Mouse (Mus musculus) small intestine, adult 10 weeks (tissue): ENCODE results near the gene Nol3. TPM values are rescaled to one million over a fixed set of nuclear protein-coding genes. Genes with fewer than 3 reads are reported as not detected.

Source experiments
- polyA plus RNA-seq: library from polyadenylated mRNA; stranded (reverse); fragments of 350-450 nt; fragmentation: Illumina TruSeq; extraction: RNeasy Lipid Tissue Mini Kit (QIAGEN cat#74804); gene quantifications from one replicate; pipeline ENCODE4 v1.2.3, GENCODE M21; 2014; ENCODE audit warnings: low replicate concordance

Gene Nol3
- 0.11 TPM for polyA plus RNA-seq

DNA sequence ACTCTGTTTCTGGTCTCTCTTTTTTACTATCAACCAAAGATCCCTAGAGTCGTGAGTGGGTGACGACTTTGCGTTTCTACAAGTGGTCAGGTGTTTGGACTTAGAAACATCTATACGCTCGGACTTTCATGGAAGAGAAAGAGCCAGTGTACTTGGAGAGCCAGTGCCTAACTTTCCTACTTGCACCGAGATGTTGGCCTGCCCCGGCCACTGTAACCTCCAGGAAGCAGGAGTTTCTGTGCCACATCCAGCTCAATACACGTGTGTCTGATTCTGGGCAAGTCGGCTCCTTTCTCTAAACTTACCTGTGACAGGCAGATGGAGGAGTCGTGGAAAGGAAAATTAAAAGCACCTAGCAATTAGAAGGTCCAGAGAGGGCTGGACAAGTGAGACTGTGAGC, at the start of gene Nol3:
TSS of gene Nol3 (plus strand) at position 301 of the 400 bp plus-strand sequence.

DNA sequence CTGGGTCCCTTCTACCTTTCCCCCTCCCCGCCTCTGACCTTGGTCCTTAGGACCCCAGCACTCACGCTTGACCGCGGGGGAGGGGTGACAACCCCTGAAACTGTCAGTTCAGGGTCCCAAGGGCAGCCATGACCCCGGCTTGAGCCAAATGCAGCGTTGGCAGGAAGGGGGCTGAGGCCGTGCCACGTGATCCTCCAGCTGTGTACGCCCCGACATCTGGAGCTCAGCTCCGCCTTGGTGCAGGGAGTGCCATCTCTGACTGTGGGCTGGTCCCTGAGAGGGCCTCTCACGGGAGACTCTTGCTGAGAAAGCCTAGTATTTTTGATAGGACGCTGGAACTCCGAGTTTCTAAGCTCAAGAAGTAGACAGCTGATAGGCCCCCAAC, 21.0 kb upstream of the Nol3 start, which contains the start of gene B3gnt9:
TSS of gene B3gnt9 (minus strand) at position 188 of the 385 bp plus-strand sequence.

DNA sequence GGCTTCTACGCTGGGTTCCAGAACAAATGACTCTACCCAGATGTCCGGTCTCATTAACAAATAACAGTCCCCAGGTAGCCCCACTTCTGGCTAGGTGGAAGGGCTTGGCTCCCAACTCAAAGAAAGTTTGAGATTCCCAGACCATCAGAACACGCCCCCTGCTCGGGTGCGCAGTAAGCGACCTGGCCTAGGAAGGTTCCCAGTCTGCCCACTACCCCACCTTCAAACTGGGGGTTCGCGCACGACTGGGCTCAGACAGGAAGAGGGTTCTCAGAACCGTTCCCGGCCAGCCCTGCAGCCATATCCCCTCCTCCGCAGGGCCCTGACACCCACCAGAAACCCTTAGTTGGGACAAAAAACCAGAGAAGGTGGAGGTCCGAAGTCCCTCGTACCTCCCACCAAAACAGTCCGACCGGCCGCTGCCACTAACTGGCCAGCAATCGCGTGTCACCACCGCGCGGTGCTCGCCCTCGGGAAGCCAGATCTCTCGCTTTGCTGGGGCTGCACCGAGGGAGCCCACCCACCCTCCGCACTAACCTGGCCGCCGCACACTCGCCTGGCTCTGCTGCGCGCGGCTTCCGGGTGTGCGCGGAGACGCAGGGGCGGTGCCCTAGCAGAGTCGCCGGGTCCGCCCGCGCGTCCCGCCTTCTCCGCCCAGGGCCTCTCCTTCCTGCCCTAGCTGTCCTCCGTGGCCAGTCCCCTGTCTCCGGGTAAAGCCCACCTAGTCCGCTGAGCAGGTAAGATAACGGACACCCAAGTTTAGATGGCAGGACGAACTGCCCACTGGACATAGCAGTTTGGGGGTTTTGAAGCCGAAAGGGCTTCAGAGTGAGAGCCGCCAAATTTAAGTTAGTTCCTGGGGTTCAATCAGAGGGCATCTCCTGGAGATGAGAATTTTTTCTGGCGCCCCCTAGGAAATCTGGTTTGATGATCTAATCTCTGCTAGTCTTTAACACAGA, 11.6 kb upstream of the Nol3 start, which contains the start of the genes Tradd and Fbxl8:
TSS of gene Tradd (minus strand) at position 586 of the 959 bp plus-strand sequence.
TSS of gene Fbxl8 (plus strand) at position 625 of the 959 bp plus-strand sequence.

GRCm38 (mm10) chr8:105269461-105269947, 6.4 kb upstream of the Nol3 start, which contains the start of gene Hsf4:
Hsf4 (plus strand) TSS chr8:105269801.

GRCm38 (mm10) chr8:105289805-105290460, 14.0 kb downstream of the Nol3 start, which contains the start of gene 4931428F04Rik:
4931428F04Rik (minus strand) TSS chr8:105289864.

GRCm38 (mm10) chr8:105295895-105296573, 20.1 kb downstream of the Nol3 start, which contains the start of gene Exoc3l:
Exoc3l (minus strand) TSS chr8:105296101.

GRCm38 (mm10) chr8:105297511-105298192, 21.7 kb downstream of the Nol3 start, which contains the start of gene E2f4:
E2f4 (plus strand) TSS chr8:105297663.

GRCm38 (mm10) chr8:105305211-105306145, 29.5 kb downstream of the Nol3 start, which contains the start of gene Elmo3:
Elmo3 (plus strand) TSS chr8:105305601.

GRCm38 (mm10) chr8:105326141-105326672, 50.3 kb downstream of the Nol3 start, which contains the start of the genes Lrrc29 and Tmem208:
Lrrc29 (minus strand) TSS chr8:105326278.
Tmem208 (plus strand) TSS chr8:105326354.

Other genes starting within 250 kb of the Nol3 start
- 3.9 TPM for gene Ces3a, start 227.5 kb upstream of the Nol3 start, polyA plus RNA-seq
- gene Ces3b, start 192.4 kb upstream of the Nol3 start, polyA plus RNA-seq, result not detected
- not detected for gene Ces4a, start 144.3 kb upstream of the Nol3 start, polyA plus RNA-seq
- gene Cbfb, start 105.5 kb upstream of the Nol3 start, polyA plus RNA-seq, result 98.9 TPM
- gene D230025D16Rik, start 51.0 kb upstream of the Nol3 start, polyA plus RNA-seq, result 25.7 TPM
- 1.2 TPM for gene B3gnt9, start 21.0 kb upstream of the Nol3 start, polyA plus RNA-seq
- 2.2 TPM for gene Tradd, start 11.5 kb upstream of the Nol3 start, polyA plus RNA-seq
- not detected for gene Fbxl8, start 11.5 kb upstream of the Nol3 start, polyA plus RNA-seq
- not detected for gene Hsf4, start 6.3 kb upstream of the Nol3 start, polyA plus RNA-seq
- not detected for gene 4931428F04Rik, start 13.7 kb downstream of the Nol3 start, polyA plus RNA-seq
- gene Exoc3l, start 20.0 kb downstream of the Nol3 start, polyA plus RNA-seq, result not detected
- 6.3 TPM for gene E2f4, start 21.5 kb downstream of the Nol3 start, polyA plus RNA-seq
- 3.3 TPM for gene Elmo3, start 29.5 kb downstream of the Nol3 start, polyA plus RNA-seq
- gene Lrrc29, start 50.1 kb downstream of the Nol3 start, polyA plus RNA-seq, result 0.19 TPM
- 9.5 TPM for gene Tmem208, start 50.2 kb downstream of the Nol3 start, polyA plus RNA-seq
- gene Fhod1, start 71.8 kb downstream of the Nol3 start, polyA plus RNA-seq, result 0.11 TPM
- gene Slc9a5, start 72.7 kb downstream of the Nol3 start, polyA plus RNA-seq, result not detected
- not detected for gene Plekhg4, start 97.1 kb downstream of the Nol3 start, polyA plus RNA-seq
- gene Kctd19, start 137.4 kb downstream of the Nol3 start, polyA plus RNA-seq, result not detected
- gene Lrrc36, start 137.4 kb downstream of the Nol3 start, polyA plus RNA-seq, result not detected
- gene Tppp3, start 195.4 kb downstream of the Nol3 start, polyA plus RNA-seq, result not detected
- 0.45 TPM for gene Zdhhc1, start 220.8 kb downstream of the Nol3 start, polyA plus RNA-seq
- gene Hsd11b2, start 242.6 kb downstream of the Nol3 start, polyA plus RNA-seq, result 0.89 TPM